Mouse (Mus musculus) embryonic fibroblast, embryonic 13.5 days (primary cell): ENCODE measurements around the gene Hfm1. TPM values are rescaled to one million over a fixed set of nuclear protein-coding genes. Genes with fewer than 3 reads are reported as not detected.

Experiments
- H3K27ac ChIP-seq: 2 replicates; pipeline ENCODE4 v1.5.1; 2012; ENCODE audit warnings: low read length, control low read depth, inconsistent platforms; ENCODE audit not compliant: insufficient read depth
- H3K4me1 ChIP-seq: 2 replicates; pipeline ENCODE4 v1.6.1; 2011; ENCODE audit warnings: low read length; ENCODE audit not compliant: control insufficient read depth, insufficient read depth
- H3K4me3 ChIP-seq: 2 replicates; pipeline ENCODE4 v1.5.1; 2011; ENCODE audit warnings: mild to moderate bottlenecking, control low read depth, low read length; ENCODE audit not compliant: insufficient read depth
- CTCF ChIP-seq: IDR thresholded peaks from 2 replicates; pipeline ENCODE4 v1.5.1; 2011; ENCODE audit warnings: mild to moderate bottlenecking, control low read depth, low read length, moderate library complexity, borderline replicate concordance; ENCODE audit not compliant: insufficient read depth
- POLR2A ChIP-seq: IDR thresholded peaks from 2 replicates; pipeline ENCODE4 v1.6.1; 2011; ENCODE audit warnings: low read depth, mild to moderate bottlenecking, control low read depth, low read length, moderate library complexity
- polyA plus RNA-seq: library from polyadenylated mRNA; stranded (reverse); fragments of >200 nt; gene quantifications from 2 replicates; pipeline ENCODE4 v1.2.4, GENCODE M21; 2011; ENCODE audit warnings: low read depth; ENCODE audit not compliant: missing spikeins, insufficient read length

The Hfm1 gene
- not detected in 2 replicates for polyA plus RNA-seq

DNA sequence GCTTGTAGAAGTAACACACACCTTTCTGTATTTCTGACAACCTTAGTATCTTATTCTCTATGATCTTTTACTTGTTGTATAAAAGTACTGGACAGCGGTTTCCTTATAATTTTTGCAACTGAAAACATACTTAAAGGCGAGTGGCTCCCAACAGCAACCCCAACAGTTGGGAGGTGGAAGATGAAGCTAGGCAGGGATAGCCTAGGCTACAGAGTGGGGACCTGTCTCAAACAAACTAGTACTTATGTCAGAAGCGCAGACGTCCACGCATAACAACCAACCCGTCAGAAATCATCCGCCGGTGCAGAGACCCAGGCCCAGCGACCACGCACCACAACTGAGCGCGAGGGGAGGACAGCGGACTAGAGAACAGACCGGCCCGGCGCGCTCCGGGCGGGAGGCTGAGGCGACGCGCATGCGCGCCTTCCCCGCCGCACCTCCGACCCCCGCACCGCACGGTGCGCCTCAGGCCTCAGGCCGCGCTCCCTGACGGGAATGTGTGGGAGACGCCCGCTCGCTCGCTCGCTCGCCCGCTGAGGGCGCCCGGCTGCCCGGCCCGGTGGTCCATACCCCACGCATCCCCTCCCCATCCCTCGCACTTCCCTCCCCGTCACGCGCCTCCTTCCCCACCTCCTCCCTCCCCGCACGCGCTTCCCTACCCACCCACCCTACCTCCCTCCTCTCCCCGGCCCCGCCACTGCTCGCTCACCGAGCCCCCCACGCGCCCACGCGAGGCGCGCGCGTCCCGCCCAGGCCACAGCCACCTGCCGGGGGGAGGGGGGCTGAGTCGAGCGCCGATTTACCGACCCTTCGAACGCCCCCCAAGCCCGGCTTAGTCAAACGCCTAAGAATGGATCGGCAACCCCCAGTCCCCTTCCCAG lies at the start of gene Hfm1:
Hfm1 (minus strand) TSS at position 834 of the 881 bp plus-strand sequence.
- Histone ChIP-seq H3K27ac (no peak within 1 kb of the TSS), H3K4me3 (peak within 1 kb of the TSS; percentile 53), H3K4me1 (no peaks in the 10 kb centered on the region)
- no peak for TF ChIP-seq CTCF
- TF ChIP-seq POLR2A, result no peak

DNA sequence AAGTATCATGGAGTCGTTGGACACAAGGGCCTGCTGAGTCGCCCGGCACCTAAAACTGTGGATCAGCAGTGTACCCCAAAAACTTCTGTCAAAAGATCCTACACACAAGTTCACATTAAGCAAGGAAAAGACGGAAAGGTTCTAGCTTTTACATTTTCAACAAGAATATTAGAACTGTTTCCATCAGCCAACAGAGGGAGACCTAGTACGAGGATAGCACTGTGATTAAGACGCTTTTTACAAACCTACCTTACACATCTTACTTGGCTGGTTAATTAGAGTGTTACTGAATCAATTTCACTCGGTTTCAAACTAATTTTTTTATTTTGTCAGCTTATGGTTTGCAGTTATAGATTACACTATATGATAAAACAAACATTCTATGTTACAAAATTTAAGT lies 47.8 kb upstream of the Hfm1 start:
- TF ChIP-seq CTCF, result no peak
- TF ChIP-seq POLR2A, result no peak
- H3K4me3 ChIP-seq, result no peak overlapping the region
- H3K27ac ChIP-seq, result no peak overlapping the region
- no peaks in the 10 kb centered on the region for H3K4me1 ChIP-seq

DNA sequence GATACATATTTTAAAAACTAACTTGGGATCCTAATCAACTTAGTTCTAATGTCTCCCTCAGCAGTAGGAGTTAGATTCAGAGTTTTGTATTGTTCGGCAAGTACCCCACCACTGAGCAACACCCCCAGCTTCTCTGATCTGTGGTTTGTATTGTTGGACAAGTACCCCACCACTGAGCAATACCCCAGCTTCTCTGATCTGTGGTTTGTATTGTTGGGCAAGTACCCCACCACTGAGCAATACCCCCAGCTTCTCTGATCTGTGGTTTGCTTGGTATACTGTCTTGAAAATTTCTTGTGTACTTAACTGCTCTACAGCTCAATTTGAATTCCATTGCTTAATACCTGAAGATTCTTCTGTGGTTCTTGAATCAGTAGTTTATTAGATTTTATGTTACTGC lies 41.5 kb upstream of the Hfm1 start:
- no peaks in the 10 kb centered on the region for H3K4me1 ChIP-seq
- no peak overlapping the region for H3K27ac ChIP-seq
- H3K4me3 ChIP-seq, result no peak overlapping the region
- TF ChIP-seq POLR2A (no peak), CTCF (no peak)

DNA sequence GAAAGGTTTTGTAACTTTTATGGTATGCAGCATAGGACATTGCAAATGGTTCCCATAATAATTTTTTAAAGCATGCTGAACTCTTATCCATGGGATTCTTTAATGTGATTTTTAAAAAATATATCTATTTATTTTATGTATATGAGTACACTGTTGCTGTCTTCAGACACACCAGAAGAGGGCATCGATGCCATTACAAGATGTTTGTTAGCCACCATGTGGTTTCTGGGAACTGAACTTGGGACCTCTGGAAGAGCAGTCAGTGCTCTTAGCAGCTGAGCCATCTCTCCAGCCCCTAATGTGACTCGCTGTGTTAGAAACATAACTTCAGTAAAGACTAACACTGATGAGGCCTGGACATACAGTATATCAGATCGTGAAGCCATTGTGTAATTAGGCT lies 40.3 kb upstream of the Hfm1 start:
- Histone ChIP-seq H3K4me3 (no peak overlapping the region), H3K4me1 (no peaks in the 10 kb centered on the region), H3K27ac (no peak overlapping the region)
- TF ChIP-seq CTCF (no peak), POLR2A (no peak)

DNA sequence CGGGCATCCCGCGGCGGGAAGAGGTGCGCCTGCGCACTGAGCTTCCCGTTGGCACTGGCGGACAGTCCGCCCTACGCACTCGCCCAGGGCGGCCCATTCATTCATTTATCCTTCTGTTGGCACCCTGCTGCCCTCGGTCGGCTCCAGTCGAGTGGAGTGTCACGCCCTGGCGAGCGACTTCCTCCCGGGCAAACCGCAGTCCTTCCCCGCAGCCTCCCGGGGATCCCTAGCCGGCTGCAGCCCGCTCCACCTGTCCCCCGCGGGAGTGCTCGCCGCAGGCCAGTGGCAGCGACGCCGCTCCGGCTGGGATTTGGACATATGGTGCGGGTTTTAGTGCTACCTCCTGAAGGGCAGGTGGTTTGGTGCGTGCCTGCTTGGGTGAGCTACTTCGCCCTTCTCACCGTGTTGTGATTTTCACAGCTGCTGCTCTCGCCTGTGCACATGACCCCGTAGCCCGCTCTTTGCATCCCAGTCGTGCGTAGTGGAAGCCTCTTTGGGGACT lies 38.4 kb upstream of the Hfm1 start:
- H3K4me1 ChIP-seq, result no peaks in the 10 kb centered on the region
- H3K27ac ChIP-seq, result no peak overlapping the region
- TF ChIP-seq CTCF (no peak), POLR2A (no peak)

DNA sequence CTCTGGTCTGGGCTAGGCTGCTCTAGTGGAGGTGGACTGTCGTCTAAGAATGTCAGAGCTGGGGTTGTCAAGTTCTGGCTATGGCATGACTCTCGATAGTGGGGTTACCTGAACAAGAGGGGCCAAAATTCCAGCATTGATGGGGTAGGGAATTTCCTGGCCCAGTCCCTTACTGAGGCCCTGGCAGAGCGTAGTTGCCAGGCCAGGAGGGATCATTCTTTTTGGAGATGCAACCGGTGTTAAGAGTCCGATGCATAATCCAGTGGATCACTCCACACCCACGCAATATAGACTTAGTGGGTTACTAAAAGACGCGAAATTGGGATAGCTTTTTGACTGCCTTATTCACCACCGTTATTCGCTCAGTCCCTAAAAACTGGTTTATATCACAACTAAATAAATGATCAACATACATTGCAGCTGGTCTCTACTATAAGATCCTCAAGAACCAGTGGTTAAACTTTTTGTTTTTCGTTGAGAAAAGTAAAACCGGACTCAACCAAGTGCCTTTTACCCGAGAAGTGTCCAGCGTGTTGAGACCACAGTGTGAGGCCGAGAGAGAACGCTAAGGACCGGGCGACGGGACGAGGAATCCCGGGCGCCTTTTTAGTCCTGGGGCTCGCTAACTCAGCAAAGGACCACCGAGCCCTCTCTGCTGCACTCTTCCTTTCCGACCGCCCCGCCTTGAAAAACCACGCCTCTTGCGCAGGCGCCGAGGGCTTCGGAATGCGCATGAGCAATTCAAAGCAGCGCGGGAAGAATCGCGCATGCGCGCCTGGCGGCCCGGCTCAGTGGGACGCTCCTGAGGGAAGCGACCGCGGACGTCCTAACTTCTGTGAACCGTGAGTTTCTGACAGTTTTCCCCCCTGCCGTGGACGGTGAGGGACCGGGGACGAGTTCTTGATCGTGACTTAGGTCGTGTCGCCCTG lies 37.7 kb upstream of the Hfm1 start, which contains the start of gene Cdc7:
Cdc7 (plus strand) TSS at position 739 of the 929 bp plus-strand sequence.
- H3K4me1 ChIP-seq, result no peaks in the 10 kb centered on the region
- no peak within 1 kb of the TSS for H3K27ac ChIP-seq
- TF ChIP-seq POLR2A, result peak; percentile 85
- no peak for TF ChIP-seq CTCF
- H3K4me3 ChIP-seq, result peak within 1 kb of the TSS; percentile 76

More for the DNA sequence above, 38.4 kb upstream of the Hfm1 start:
- peak overlapping the region; percentile 76 for H3K4me3 ChIP-seq

DNA sequence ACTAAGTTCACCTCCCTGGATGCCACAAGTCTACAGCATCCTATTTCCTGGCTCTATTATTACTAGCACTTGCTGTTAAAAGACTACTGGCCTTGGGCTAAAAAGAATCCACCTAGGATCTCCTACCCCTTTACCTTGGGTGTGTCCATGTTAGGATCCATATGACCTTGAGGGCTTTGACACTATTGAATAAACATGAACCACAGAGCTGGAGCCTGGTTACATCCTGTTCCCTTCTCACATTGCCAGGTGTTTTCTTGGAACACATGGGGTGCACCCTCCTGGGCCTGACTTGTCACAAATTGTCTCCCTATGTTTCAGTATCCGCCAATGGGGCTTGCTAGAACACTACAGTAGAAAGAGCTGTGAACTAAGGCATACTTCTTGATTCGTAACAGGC lies 34.3 kb upstream of the Hfm1 start:
- TF ChIP-seq POLR2A (no peak), CTCF (no peak)

DNA sequence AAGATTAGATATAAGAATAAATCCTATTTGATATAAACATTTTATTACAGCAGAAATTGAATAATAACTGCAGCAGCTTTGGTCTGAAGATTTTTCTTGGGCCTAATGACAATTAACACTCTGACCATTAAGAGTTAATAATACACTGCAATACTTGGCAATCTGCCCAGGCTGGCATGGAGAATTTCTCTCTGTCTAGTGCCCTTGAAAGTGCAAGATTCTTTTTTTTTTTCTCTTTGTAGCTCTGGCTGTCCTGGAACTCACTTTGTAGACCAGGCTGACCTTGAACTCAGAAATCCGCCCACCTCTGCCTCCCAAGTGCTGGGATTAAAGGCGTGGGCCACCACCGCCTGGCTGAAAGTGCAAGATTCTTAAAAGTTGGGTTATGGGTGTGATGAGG lies 32.9 kb upstream of the Hfm1 start:
- TF ChIP-seq POLR2A (no peak), CTCF (no peak)

More for the DNA sequence above, 34.3 kb upstream of the Hfm1 start:
- Histone ChIP-seq H3K4me3 (no peak overlapping the region), H3K4me1 (no peaks in the 10 kb centered on the region), H3K27ac (no peak overlapping the region)

DNA sequence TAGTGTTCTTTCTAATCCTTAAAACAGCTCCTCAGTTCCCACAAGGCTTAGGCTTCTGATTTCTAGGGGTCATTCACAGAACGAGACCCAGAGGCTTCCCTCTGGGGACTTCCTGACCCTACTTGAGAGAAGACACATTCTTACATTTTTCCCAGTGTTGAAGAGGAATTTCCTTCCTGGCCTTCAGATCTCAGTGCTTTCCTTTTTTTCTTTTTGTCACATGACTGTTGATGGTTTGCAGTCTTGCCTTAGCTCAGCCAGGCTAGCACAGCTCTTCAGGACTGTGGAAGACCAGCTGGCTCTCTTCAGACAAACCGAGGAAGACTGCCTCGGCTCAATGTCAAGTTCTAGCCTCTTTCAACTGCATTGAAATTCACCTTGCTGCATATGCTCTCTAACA lies 30.3 kb upstream of the Hfm1 start:
- H3K27ac ChIP-seq, result no peak overlapping the region
- TF ChIP-seq POLR2A (no peak), CTCF (no peak)

More for the DNA sequence above, 32.9 kb upstream of the Hfm1 start:
- H3K4me3 ChIP-seq, result no peak overlapping the region
- H3K27ac ChIP-seq, result no peak overlapping the region
- no peaks in the 10 kb centered on the region for H3K4me1 ChIP-seq

DNA sequence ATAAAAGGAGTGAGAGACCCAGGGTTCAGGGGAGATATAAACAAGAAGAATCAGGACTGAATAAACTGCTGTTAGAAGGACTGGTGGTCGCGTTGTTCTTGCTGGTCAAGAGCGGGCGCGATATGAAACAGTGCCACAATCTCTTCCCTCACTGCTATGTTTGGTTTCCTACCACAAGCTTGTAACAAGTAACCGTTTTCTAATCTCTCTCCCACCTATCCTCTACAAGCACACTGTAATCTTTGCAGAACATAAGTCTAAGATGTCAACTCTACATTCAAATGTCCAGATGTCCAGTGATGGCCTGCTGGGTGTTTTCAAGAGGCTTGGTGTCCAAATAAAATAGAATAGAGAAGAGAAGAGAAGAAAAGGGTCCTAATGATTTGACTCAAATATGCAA lies 22.6 kb upstream of the Hfm1 start:
- Histone ChIP-seq H3K4me3 (no peak overlapping the region), H3K4me1 (no peaks in the 10 kb centered on the region), H3K27ac (no peak overlapping the region)
- TF ChIP-seq CTCF (no peak), POLR2A (no peak)

More for the DNA sequence above, 30.3 kb upstream of the Hfm1 start:
- H3K4me1 ChIP-seq, result no peaks in the 10 kb centered on the region
- H3K4me3 ChIP-seq, result no peak overlapping the region
